Mouse (Mus musculus) C2C12 (cell line): ENCODE results near the gene Trim37. TPM values are rescaled to one million over a fixed set of nuclear protein-coding genes. Genes with fewer than 3 reads are reported as not detected.
"Not testable (repeated sequence)": the region's sequence is repeated elsewhere in the genome, so short reads cannot be mapped to it uniquely, and the experiment has no call there.

ENCODE experiments used
- H3K27me3 ChIP-seq: one replicate; pipeline ENCODE4 v1.6.1; 2011; ENCODE audit not compliant: control insufficient read depth, insufficient read depth, insufficient read length
- H3K36me3 ChIP-seq: one replicate; pipeline ENCODE4 v1.6.1; 2011; ENCODE audit not compliant: control insufficient read depth, insufficient read depth
- H3K4me3 ChIP-seq: one replicate; pipeline ENCODE4 v1.5.1; 2011; ENCODE audit warnings: mild to moderate bottlenecking, control low read depth; ENCODE audit not compliant: poor library complexity, insufficient read depth, severe bottlenecking
- H3K79me2 ChIP-seq: one replicate; pipeline ENCODE4 v1.6.1; 2011; ENCODE audit not compliant: control insufficient read depth, insufficient read depth
- H3K79me3 ChIP-seq: one replicate; pipeline ENCODE4 v1.6.1; 2011; ENCODE audit warnings: low read depth, control low read depth
- H3ac ChIP-seq: one replicate; pipeline ENCODE3; 2011; ENCODE audit warnings: low read depth; ENCODE audit not compliant: control insufficient read depth, insufficient read length
- CEBPB ChIP-seq: IDR thresholded peaks from one replicate; pipeline ENCODE4 v1.6.1; 2011; ENCODE audit warnings: low read depth, mild to moderate bottlenecking, control low read depth, moderate library complexity
- CTCF ChIP-seq: IDR thresholded peaks from one replicate; pipeline ENCODE4 v1.5.1; 2011; ENCODE audit not compliant: control insufficient read depth, insufficient read depth, insufficient read length
- FOSL1 ChIP-seq: IDR thresholded peaks from one replicate; pipeline ENCODE4 v1.8.0; 2011; ENCODE audit warnings: mild to moderate bottlenecking, low read length; ENCODE audit not compliant: poor library complexity, insufficient read depth, severe bottlenecking
- MAX ChIP-seq: IDR thresholded peaks from one replicate; pipeline ENCODE4 v1.6.1; 2011; ENCODE audit warnings: mild to moderate bottlenecking, control low read depth
- MYOD1 ChIP-seq: IDR thresholded peaks from one replicate; pipeline ENCODE4 v1.6.1; 2011; ENCODE audit warnings: low read depth; ENCODE audit not compliant: control insufficient read depth, insufficient read length
- MYOG ChIP-seq: IDR thresholded peaks from one replicate; pipeline ENCODE4 v1.6.1; 2011; ENCODE audit not compliant: control insufficient read depth, insufficient read length; ENCODE audit errors: extremely low read depth
- USF1 ChIP-seq: IDR thresholded peaks from one replicate; pipeline ENCODE4 v1.6.1; 2011; ENCODE audit warnings: low read depth, mild to moderate bottlenecking, control low read depth, moderate library complexity
- polyA plus RNA-seq: library from polyadenylated mRNA; unstranded; fragments of >200 nt; fragmentation: generic; extraction: Trizol; gene quantifications from one replicate; pipeline ENCODE4 v1.2.1, GENCODE M21; 2012; ENCODE audit warnings: missing spikeins

Gene Trim37
- polyA plus RNA-seq, 1 experiment = 11.2 TPM

DNA sequence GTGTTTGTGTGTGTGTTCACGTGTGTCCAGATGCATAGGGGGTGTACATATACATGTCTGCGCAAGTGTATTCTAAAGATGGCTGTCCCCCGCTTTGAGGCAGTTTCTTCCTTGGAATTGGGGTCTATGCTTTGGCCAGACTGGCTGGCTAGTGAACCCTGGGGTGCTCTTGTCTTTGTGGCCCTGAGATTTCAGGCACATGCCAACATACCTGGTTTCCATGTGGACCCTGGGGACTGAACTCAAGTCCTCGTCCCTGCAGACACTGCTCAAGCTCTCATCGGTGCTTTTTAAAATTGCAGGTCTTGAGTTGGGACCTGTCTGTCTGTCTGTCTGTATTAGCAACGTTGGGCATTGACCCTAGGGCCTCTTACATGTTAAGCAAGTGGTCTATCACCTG lies 126.4 kb downstream of the Trim37 start:
- Histone ChIP-seq H3K4me3 (no peak overlapping the region), H3K36me3 (no peaks in the 10 kb centered on the region)
- TF ChIP-seq MYOG = no peak
- TF ChIP-seq MYOD1 = no peak
- TF ChIP-seq USF1 = no peak
- TF ChIP-seq FOSL1 = no peak
- no peak for TF ChIP-seq CEBPB
- TF ChIP-seq MAX = no peak

DNA sequence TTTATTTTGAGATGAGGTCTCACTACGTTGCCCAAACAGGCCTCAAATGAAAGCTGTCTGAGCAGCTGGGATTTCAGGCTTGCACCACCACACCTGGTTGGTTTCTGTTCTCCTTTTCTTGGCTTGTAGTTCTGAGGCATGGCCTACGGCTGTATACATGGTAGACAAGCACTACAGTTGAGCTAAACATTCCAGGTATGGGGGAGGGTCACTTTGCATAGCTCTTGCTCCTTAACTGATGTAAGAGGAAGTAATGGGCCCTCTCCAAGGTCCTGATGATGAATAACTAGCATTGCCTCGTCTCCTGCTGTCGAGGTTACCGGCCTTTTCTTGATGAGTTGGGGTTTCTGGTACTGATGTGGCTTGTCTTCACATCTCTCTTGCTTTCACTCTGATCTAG lies 127.3 kb downstream of the Trim37 start:
- Histone ChIP-seq H3K4me3 (no peak overlapping the region), H3K36me3 (no peaks in the 10 kb centered on the region), H3K79me3 (no peaks in the 10 kb centered on the region), H3K79me2 (no peaks in the 10 kb centered on the region), H3K27me3 (no peaks in the 10 kb centered on the region), H3ac (no peak overlapping the region)
- TF ChIP-seq CEBPB (no peak), MYOD1 (no peak), FOSL1 (no peak), USF1 (no peak), MAX (no peak), CTCF (no peak), MYOG (no peak)

More for the DNA sequence above, 126.4 kb downstream of the Trim37 start:
- Histone ChIP-seq H3K79me2 (no peaks in the 10 kb centered on the region), H3K27me3 (no peaks in the 10 kb centered on the region), H3ac (no peak overlapping the region), H3K79me3 (no peaks in the 10 kb centered on the region)

DNA sequence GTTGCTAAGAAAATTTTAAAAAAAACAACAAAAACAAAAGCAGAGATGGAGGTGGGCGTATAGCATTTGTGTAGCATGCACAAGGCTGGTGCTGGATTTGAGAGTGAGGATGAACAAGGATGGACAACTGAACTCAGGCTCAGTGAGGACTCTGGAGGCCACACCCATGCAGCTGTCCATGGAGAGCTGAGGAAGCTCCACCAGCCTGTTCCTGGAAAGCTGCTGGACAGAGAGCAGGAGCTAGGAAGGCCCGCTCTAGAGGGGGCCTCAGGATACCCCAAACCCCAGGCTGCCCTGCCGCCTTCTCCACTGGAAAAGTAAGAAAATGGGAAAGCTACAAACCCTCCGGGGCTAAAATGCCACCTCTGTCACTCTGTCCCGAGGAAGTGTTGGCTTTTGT lies 130.4 kb downstream of the Trim37 start:
- Histone ChIP-seq H3K4me3 (no peak overlapping the region), H3K79me2 (no peaks in the 10 kb centered on the region), H3ac (no peak overlapping the region), H3K36me3 (no peaks in the 10 kb centered on the region), H3K27me3 (no peaks in the 10 kb centered on the region), H3K79me3 (no peaks in the 10 kb centered on the region)
- TF ChIP-seq CTCF (no peak), MAX (no peak), FOSL1 (no peak), MYOD1 (no peak), CEBPB (no peak), MYOG (no peak), USF1 (no peak)

DNA sequence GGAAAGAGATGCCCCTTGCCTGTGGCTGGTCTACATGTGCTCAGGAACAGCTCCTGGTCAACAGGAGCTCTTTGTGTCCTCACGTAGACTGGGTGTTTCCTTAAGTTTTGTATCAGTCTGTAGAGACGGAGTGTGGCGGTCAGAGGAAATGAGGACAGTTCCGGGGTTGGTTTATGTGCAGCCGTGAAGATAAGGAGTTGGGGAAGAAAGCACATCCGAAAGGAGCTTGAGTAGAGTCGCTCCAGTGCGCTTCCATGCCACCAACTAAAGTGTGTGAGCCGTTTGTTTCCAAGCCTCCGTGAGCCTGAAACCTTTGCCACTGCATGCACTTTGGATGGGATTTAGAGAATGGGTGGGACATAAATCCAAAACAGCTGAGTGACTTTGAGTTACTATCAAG lies 132.9 kb downstream of the Trim37 start:
- Histone ChIP-seq H3K79me3 (no peaks in the 10 kb centered on the region), H3K4me3 (no peak overlapping the region), H3K36me3 (no peaks in the 10 kb centered on the region), H3ac (no peak overlapping the region), H3K27me3 (no peaks in the 10 kb centered on the region), H3K79me2 (no peaks in the 10 kb centered on the region)
- TF ChIP-seq CTCF (no peak), USF1 (no peak), MYOD1 (no peak), FOSL1 (no peak), CEBPB (no peak), MYOG (no peak), MAX (no peak)

DNA sequence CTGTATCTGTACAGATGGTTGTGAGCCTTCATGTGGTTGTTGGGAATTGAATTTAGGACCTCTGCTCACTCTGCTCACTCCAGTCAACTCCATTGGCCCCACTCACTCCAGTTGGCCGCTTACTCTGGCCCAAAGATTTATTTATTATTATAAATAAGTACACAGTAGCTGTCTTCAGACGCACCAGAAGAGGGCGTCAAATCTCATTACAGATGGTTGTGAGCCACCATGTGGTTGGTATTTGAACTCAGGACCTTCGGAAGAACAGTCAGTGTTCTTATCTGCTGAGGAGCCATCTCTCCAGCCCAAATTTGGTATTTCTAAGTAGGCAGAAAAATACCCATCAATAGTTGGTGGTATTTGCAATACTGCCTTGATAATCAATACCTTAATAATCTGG lies 134.8 kb downstream of the Trim37 start:
- H3K79me2 ChIP-seq, H3K79me3 ChIP-seq, H3K27me3 ChIP-seq, H3ac ChIP-seq, H3K36me3 ChIP-seq, H3K4me3 ChIP-seq: not testable (repeated sequence)

DNA sequence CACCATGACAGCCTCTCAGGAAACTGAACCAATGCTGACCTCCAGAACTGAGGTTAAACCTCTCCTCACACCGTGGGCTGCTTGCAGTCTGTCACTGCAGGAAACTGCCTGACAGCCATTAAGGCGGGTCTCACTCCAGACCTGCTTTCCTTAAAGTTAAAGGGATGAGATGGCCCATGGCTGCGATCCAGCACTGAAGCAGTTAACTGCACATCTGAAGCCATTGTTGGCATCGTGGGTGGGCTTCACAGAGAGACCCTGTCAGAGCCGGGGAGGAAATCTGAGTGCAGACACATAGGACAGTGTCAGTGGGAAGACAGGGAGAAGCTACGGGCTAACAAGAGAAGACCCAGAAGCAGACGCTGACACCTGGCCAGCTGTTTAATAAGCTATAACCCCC lies 137.1 kb downstream of the Trim37 start:
- H3K27me3 ChIP-seq = no peaks in the 10 kb centered on the region
- no peaks in the 10 kb centered on the region for H3K36me3 ChIP-seq
- no peaks in the 10 kb centered on the region for H3K79me3 ChIP-seq
- H3ac ChIP-seq = no peak overlapping the region
- H3K4me3 ChIP-seq = no peak overlapping the region
- TF ChIP-seq CEBPB (no peak), FOSL1 (no peak), USF1 (no peak), CTCF (no peak), MYOD1 (no peak), MAX (no peak), MYOG (no peak)
- H3K79me2 ChIP-seq = no peaks in the 10 kb centered on the region
